Mouse (Mus musculus) intestine, embryonic 16.5 days (tissue): ENCODE measurements around the gene Samd14. TPM values are rescaled to one million over a fixed set of nuclear protein-coding genes. Genes with fewer than 3 reads are reported as not detected.
A peak's percentile ranks its signal among the peaks of the same experiment; 100 is the strongest.
"Not testable (repeated sequence)": the region's sequence is repeated elsewhere in the genome, so short reads cannot be mapped to it uniquely, and the experiment has no call there.

Experiments
- ATAC-seq: fragments of 200-750 bp; cut with Nextera tagmentation; 2 replicates; pipeline ENCODE4 v1.8.0; 2017; ENCODE audit warnings: moderate TSS enrichment, moderate library complexity
- H3K27ac ChIP-seq: fragments of 300-500 bp; sonication (generic); 2 replicates; pipeline ENCODE4 v1.5.1; 2014; ENCODE audit warnings: mild to moderate bottlenecking, low read length
- H3K27me3 ChIP-seq: fragments of 300-500 bp; sonication (generic); replicated peaks from 2 replicates; pipeline ENCODE4 v1.6.1; 2014; ENCODE audit warnings: low read length, control low read depth, mixed read lengths; ENCODE audit not compliant: control insufficient read depth, insufficient read depth
- H3K36me3 ChIP-seq: fragments of 300-500 bp; sonication (generic); 2 replicates; pipeline ENCODE4 v1.6.1; 2014; ENCODE audit warnings: low read length, control low read depth; ENCODE audit not compliant: control insufficient read depth, insufficient read depth
- H3K4me1 ChIP-seq: fragments of 300-500 bp; sonication (generic); 2 replicates; pipeline ENCODE4 v1.6.1; 2014; ENCODE audit warnings: low read length, control low read depth, mixed read lengths; ENCODE audit not compliant: control insufficient read depth, insufficient read depth
- H3K4me2 ChIP-seq: fragments of 300-500 bp; sonication (generic); 2 replicates; pipeline ENCODE4 v1.6.1; 2014; ENCODE audit warnings: low read depth, low read length, control low read depth
- H3K4me3 ChIP-seq: fragments of 300-500 bp; sonication (generic); 2 replicates; pipeline ENCODE4 v1.5.1; 2014; ENCODE audit warnings: mild to moderate bottlenecking, low read length
- H3K9ac ChIP-seq: fragments of 300-500 bp; sonication (generic); 2 replicates; pipeline ENCODE4 v1.6.1; 2014; ENCODE audit warnings: low read depth, low read length
- H3K9me3 ChIP-seq: fragments of 300-500 bp; sonication (generic); 2 replicates; pipeline ENCODE4 v1.6.1; 2016; ENCODE audit warnings: low read length, control low read depth; ENCODE audit not compliant: control insufficient read depth
- WGBS: fragments of 180-500 bp; shearing (Covaris S2); extraction: QIAGEN DNeasy Blood & Tissue Kit; methylation state at CpG from one replicate; pipeline ENCODE4 v1.1.7; 2014; 5-methylcytosine and 5-hydroxymethylcytosine counted together
- polyA plus RNA-seq: library from polyadenylated mRNA; unstranded; fragments of >200 nt; fragmentation: Nextera tagmentation; extraction: Ambion mirVana; gene quantifications from 2 replicates; pipeline ENCODE4 v1.2.1, GENCODE M21; 2015

Samd14 gene
- polyA plus RNA-seq = 13.2 and 13.6 TPM in 2 replicates

GRCm38 (mm10) chr11:95009629-95010014 lies at the start of gene Samd14:
Samd14 (plus strand) TSS chr11:95009879.
- Histone ChIP-seq H3K27ac (peak within 1 kb of the TSS; percentile 91), H3K4me3 (peak within 1 kb of the TSS; percentile 65), H3K9me3 (no peaks in the 10 kb centered on the region), H3K36me3 (0 out of 2 replicates have a peak, but pooled peaks cover 2% of the 10 kb centered on the region), H3K4me2 (peak within 1 kb of the TSS; percentile 85), H3K4me1 (peaks cover 31% of the 10 kb centered on the region), H3K27me3 (no peaks in the 10 kb centered on the region), H3K9ac (peak within 1 kb of the TSS; percentile 84)
- WGBS = under 1% methylated on average over 32 of the region's 32 CpGs
- ATAC-seq = peak; percentile 60

- Histone ChIP-seq H3K4me1 (peaks cover 16% of the 10 kb centered on the region), H3K9ac (no peak overlapping the region), H3K27ac (no peak overlapping the region), H3K9me3 (no peaks in the 10 kb centered on the region), H3K36me3 (no peaks in the 10 kb centered on the region), H3K4me3 (no peak overlapping the region), H3K4me2 (no peak overlapping the region), H3K27me3 (no peaks in the 10 kb centered on the region)
- 0 out of 2 replicates have a peak, but pooled peaks have one; percentile 25 for ATAC-seq
- WGBS = 62% methylated on average over 5 of the region's 5 CpGs
Observed at GRCm38 (mm10) chr11:94962534-94963101, 47.1 kb upstream of the Samd14 start.

- no peak within 1 kb of the TSS for H3K4me3 ChIP-seq
- H3K9ac ChIP-seq = no peak within 1 kb of the TSS
- H3K27me3 ChIP-seq = no peaks in the 10 kb centered on the region; the same call in 1 of the 2 replicates
- peaks cover 5% of the 10 kb centered on the region; the same call in 1 of the 2 replicates for H3K4me1 ChIP-seq
- H3K9me3 ChIP-seq = no peaks in the 10 kb centered on the region
- H3K27ac ChIP-seq = no peak within 1 kb of the TSS
- no peak for ATAC-seq
- WGBS = 36% methylated on average over 4 of the region's 4 CpGs
- H3K4me2 ChIP-seq = no peak within 1 kb of the TSS
- H3K36me3 ChIP-seq = no peaks in the 10 kb centered on the region
Observed at GRCm38 (mm10) chr11:94967419-94967818, 42.3 kb upstream of the Samd14 start, which contains the start of gene Hils1. Hils1 (plus strand) TSS chr11:94967593.

GRCm38 (mm10) chr11:94968187-94968586 lies 41.5 kb upstream of the Samd14 start:
- Histone ChIP-seq H3K27ac (no peak overlapping the region), H3K4me1 (no peaks in the 10 kb centered on the region), H3K36me3 (no peaks in the 10 kb centered on the region), H3K27me3 (no peaks in the 10 kb centered on the region; the same call in 1 of the 2 replicates), H3K4me2 (no peak overlapping the region), H3K9me3 (no peaks in the 10 kb centered on the region), H3K4me3 (no peak overlapping the region), H3K9ac (no peak overlapping the region)
- no peak for ATAC-seq
- WGBS = 78% methylated on average over 7 of the region's 7 CpGs

- H3K27me3 ChIP-seq, ATAC-seq, H3K4me1 ChIP-seq, H3K27ac ChIP-seq, H3K4me3 ChIP-seq, H3K9me3 ChIP-seq, H3K9ac ChIP-seq, H3K4me2 ChIP-seq, H3K36me3 ChIP-seq: not testable (repeated sequence)
- 89% methylated on average over 4 of the region's 4 CpGs for WGBS
Observed at GRCm38 (mm10) chr11:94969709-94970108, 40.0 kb upstream of the Samd14 start.

GRCm38 (mm10) chr11:94970210-94970943 lies 39.3 kb upstream of the Samd14 start:
- H3K4me1 ChIP-seq = no peaks in the 10 kb centered on the region
- H3K27ac ChIP-seq = no peak overlapping the region
- H3K9ac ChIP-seq = no peak overlapping the region
- no peaks in the 10 kb centered on the region; the same call in 1 of the 2 replicates for H3K27me3 ChIP-seq
- H3K9me3 ChIP-seq = no peaks in the 10 kb centered on the region
- WGBS = 56% methylated on average over 15 of the region's 15 CpGs
- H3K36me3 ChIP-seq = no peaks in the 10 kb centered on the region
- ATAC-seq = peak; percentile 37; the same call in 1 of the 2 replicates
- H3K4me2 ChIP-seq = no peak overlapping the region
- no peak overlapping the region for H3K4me3 ChIP-seq

DNA sequence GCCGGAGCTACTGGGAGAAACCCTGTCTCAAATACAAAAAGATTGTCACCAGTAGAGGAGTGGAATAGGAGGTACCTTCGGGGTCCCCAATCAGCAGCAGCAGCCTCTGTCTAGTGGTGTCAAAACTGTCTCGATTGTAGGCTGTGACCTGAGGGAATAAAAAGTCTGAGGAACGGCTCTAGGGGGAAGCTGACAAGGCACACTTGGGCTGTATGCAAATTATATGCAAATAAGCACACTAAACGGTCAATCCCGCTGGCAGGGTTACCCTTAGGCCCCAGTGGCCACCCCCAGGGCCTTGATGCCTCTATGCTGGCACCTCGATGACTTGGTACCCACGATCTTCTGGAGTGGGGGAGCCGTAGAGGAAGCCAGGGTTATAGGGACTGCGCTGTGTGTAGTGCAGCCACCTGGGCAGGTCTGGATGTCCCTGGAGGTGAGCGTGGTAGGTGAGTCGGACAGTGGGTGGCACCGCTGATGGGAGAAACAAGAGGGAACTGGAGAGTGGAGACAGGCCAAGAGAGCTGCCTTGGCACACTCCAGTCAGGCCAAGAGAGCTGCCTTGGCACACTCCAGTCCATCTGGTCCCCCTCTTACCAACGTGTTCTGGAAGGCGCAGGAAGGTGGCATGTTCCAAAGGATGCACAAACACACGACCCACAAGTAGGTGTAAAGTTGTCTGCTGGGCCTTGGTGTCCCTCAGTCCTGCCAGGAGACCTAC lies 37.6 kb upstream of the Samd14 start:
- Histone ChIP-seq H3K27ac (no peak overlapping the region), H3K4me1 (no peaks in the 10 kb centered on the region), H3K4me3 (no peak overlapping the region), H3K36me3 (no peaks in the 10 kb centered on the region), H3K9me3 (no peaks in the 10 kb centered on the region), H3K27me3 (no peaks in the 10 kb centered on the region; the same call in 1 of the 2 replicates), H3K9ac (no peak overlapping the region), H3K4me2 (no peak overlapping the region)
- WGBS = 65% methylated on average over 16 of the region's 16 CpGs
- no peak for ATAC-seq

GRCm38 (mm10) chr11:94972887-94973286 lies 36.8 kb upstream of the Samd14 start:
- Histone ChIP-seq H3K27me3 (no peaks in the 10 kb centered on the region; the same call in 1 of the 2 replicates), H3K4me3 (no peak overlapping the region), H3K9me3 (no peaks in the 10 kb centered on the region), H3K36me3 (no peaks in the 10 kb centered on the region), H3K9ac (no peak overlapping the region), H3K27ac (no peak overlapping the region), H3K4me2 (no peak overlapping the region), H3K4me1 (no peaks in the 10 kb centered on the region)
- ATAC-seq = no peak
- WGBS = 68% methylated on average over 5 of the region's 5 CpGs

- no peaks in the 10 kb centered on the region; the same call in 1 of the 2 replicates for H3K27me3 ChIP-seq
- H3K9ac ChIP-seq = no peak overlapping the region
- H3K4me1 ChIP-seq = no peaks in the 10 kb centered on the region
- no peaks in the 10 kb centered on the region for H3K36me3 ChIP-seq
- H3K4me3 ChIP-seq = no peak overlapping the region
- no peak overlapping the region for H3K4me2 ChIP-seq
- no peak for ATAC-seq
- WGBS = 51% methylated on average over 4 of the region's 4 CpGs
- H3K27ac ChIP-seq = no peak overlapping the region
- no peaks in the 10 kb centered on the region for H3K9me3 ChIP-seq
Observed at GRCm38 (mm10) chr11:94973313-94973712, 36.4 kb upstream of the Samd14 start.
